Mouse (Mus musculus): ENCODE data around the gene Mbd3. TPM values are rescaled to one million over a fixed set of nuclear protein-coding genes. Genes with fewer than 3 reads are reported as not detected.
A peak's percentile ranks its signal among the peaks of the same experiment; 100 is the strongest.

Mbd3 gene
- total RNA-seq, 2 experiments from 2014 or later = 137 to 140 TPM

DNA sequence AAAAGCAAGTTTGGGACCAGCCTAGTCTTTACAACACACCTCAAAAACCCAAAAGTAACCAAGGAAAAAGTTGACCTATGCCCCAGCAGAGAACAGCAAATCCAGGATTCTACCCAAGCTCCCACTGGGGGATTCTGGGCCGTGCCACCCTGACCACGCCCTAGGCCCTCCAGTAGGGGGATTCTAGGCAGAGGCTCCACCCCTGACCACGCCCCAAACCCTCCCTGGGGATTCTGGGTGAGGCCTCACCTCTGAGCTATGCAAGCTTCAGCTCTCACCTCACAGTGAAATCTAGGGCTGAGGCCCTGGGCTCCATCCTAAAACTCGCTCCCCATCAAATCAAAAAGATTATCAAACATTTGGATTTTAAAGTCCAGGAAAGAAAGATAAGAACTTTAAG, 24.2 kb upstream of the Mbd3 start:
- DNase-seq = peak; percentile 45

DNA sequence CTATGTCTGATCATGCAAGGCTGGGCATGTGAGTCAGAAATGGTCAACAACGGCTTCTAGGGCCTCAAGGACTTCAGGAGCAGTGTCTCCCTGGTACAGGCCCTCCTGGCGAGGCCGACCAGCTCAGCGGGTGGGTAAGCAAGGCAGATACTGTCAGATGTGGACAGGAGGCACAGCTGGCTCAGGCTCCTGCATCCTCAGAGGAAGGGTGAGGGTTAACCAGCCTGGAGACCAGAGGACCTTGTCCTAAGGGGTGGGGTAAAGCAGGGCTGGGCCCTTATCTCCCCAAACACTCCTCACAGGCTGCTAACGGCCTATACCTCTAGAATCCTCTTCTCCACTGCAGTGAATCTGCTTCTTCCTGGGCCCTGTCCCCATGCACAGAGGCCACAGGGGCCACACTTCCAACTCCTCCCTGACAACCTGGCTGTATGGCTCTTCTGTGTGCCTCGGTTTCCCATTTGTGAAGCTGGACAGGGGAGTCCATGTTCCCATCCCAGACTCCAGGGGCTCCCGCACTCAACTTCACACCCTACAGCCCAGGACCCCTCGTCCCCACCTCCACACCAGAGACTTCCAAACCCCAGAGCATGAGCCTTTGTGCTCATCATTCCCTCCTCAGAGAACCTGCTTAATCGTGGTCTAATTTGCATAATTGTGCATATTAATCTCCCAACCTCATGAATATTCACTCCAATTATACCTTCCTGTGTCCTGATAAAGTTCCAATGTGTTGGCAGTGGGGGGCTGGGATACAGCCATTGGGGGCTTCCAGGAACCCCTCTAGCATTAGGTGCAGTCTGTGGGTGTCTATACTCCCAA, 22.5 kb upstream of the Mbd3 start:
- no peak for DNase-seq

DNA sequence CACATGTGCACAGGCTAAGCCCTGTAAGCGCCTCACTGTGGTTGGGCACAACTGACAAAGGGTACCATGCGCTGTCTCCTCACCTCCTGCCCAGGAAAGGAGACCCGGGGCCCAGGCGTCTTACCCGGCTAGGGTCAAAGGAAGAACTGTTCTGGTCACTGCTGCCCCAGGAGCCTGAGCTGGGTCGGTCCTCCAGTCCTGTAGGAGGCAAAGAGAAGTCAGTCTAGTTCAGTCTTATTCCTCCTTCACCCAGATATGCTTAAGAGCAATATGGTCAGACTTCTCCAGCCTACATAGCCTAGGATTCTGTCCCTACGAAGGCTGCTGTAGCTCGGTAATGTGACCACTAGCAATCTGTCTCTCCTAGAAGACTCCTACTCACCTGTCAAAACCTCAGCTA, 21.9 kb upstream of the Mbd3 start:
- DNase-seq = no peak

DNA sequence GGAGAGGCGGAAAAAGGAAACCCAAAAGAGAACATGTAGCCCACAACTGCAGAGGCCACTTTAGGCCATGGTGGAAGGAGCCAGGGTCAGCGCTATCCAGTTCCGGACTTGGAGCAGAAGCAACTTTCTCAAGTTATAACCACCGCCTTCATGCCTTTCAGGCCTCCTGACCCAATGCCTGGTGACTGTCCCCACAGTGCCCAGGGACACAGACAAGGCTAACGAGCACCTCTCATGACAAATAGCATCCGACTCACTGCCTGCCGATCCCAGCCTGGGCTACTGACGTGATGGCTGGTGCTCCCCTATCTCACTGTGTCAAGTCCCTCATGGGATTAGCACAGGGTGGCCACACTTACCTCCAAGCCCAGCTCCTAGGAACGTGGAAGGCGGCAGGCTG, 21.4 kb upstream of the Mbd3 start:
- DNase-seq = no peak

DNA sequence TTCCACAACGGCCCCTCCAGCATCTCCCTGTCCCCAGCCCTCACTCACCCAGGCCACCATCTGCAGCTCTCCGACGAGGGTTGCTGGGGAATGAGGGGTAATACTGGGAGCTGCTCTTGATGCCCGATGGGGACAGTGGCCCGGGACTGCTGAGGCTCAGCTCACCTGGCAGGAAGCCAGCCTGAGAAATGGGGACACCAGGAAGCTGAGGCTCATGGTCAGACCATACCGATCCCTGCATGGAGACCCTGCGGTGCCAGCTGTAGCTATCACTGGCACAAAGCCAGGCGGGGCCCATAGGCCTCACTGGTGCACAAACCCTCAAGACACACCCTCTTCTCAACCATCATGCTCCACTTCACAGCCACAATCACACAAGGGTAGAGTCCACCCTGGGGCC, 20.1 kb upstream of the Mbd3 start:
- no peak for DNase-seq

DNA sequence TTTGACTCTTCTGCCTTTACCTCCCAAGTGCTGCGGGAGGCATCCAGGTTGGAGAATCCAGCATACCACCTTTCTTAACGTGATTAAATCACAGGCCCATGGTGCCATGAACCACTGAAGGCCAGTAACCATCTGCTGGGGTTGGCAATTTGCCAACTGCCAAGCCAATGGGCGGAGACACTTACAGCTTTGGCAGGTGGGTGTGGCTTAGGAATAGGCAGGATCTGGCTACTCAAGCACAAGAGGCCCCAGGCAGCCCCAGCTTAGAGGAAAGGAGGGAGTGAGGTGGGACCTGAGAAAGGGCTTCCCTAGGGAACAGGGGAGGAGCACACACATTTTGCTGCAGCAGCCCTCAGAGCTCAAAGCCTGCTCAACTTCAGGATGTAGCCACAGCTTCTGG, 19.0 kb upstream of the Mbd3 start:
- peak; percentile 44 for DNase-seq

DNA sequence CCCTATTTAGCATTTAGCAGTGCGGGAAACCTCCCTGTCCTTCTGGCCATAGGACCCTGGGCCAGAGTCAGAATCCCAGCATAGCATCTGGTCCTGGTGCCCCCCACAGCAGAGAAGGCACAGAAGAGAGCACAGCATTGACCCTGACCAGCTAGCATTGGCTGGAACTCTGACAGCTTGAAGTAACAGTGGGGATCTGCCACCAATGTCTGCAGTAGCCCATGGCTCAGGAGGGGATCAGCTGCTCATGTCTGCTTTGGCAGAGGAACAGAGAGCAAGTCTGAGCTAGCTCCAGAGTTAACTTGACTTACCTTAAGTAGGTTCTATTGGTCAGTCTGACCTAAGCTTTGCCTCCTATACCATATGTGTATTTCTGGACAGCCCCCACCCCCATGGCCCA, 18.5 kb upstream of the Mbd3 start:
- no peak for DNase-seq

DNA sequence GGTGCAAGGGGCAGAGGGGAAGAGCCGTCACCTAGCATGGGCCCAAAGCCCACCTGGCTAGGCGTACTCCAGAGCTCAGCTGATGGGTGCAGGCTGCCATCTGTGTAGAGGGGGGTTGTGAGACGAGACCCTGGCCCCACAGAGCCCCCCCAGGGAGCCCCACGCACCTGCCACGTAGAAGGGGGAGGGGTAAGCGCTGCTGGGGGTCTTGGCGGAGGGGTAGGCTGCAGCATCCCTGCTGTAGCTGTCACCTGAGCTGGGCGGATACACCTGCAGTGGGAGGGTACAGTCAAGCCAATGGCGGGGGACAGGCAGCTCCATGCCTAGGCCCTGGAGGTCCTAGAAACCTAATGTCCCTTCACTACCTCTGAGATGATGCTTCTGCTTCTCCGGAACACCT, 18.0 kb upstream of the Mbd3 start:
- no peak for DNase-seq

DNA sequence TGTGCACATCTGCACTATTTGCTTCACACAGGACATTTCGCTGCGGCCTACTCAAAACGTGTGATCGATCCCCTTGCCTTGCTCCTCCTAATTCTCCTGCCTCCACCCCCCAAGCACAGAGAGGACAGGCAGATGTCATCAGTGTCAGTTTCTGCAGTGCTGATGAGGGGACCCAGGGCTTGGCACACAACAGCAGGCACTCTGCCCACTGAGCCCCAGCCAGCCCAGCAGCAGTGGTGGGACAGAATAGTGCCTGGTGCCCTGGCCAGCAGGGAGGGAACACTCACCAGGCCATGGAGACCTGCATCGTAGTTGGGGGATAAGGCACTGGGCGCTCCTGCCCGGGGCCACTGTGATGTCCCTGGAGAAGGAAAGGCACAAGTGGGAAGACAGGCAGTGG, 16.2 kb upstream of the Mbd3 start:
- DNase-seq = no peak

DNA sequence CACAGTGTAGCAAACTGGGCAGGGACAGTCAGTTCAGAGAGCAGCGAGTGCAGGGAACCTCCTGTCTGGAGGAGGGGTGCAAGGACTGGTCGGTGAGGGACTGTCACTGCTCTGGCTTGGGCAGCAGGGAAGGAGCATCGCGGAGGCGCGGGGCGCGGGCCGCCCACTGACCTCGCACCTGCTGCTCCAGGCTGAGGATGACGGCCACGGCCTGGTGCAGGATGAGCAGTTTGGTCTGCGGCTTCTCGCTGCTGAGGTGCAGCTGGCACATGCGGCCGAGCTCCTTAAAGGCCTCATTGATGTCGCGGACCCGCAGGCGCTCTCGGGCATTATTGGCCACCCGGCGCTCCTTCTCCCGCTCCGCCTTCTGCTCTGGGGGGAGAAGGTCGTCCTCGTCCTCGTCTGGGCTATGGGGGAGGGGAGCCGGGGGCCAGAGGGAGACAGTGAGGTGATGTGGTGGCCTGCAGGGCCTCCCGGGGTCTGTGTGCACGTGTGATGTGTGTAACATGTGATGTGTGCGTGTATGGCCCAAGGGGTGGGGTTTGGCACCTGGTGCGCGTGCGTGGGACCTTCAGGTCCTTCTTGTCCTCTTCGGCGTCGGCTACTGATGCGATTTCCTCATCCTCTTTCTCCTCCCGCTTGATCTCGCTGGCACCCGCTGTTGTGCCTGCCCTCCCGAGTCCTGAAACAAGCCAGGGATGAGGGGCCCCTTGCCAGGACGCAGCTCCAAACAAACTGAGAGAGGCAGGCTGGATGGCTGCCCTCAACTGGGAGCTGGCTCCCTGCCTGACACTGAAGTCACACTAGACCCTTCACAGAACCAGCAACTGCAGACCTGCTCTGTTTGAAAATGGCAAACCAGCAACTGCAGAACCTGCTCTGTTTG, 13.5 kb upstream of the Mbd3 start:
- DNase-seq = peak; percentile 86

DNA sequence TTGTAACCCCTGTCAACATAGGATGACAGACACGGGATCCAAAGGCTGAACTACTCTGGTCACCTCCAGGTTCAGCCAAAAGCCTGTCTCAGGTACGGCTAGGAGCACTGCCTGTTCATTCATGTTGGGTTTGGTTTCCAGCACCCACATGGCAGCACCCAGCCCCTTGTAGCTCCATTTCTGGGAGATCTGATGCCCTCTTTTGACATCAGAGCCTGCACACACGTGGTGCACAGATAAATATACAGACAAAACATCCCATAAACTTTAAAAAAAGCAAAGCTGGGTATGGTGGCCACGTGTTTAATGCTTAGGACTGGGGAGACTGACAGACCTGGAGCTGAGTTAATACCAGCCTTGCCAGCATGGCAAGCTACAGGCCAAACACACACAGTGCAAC, 8.6 kb upstream of the Mbd3 start:
- DNase-seq = no peak

DNA sequence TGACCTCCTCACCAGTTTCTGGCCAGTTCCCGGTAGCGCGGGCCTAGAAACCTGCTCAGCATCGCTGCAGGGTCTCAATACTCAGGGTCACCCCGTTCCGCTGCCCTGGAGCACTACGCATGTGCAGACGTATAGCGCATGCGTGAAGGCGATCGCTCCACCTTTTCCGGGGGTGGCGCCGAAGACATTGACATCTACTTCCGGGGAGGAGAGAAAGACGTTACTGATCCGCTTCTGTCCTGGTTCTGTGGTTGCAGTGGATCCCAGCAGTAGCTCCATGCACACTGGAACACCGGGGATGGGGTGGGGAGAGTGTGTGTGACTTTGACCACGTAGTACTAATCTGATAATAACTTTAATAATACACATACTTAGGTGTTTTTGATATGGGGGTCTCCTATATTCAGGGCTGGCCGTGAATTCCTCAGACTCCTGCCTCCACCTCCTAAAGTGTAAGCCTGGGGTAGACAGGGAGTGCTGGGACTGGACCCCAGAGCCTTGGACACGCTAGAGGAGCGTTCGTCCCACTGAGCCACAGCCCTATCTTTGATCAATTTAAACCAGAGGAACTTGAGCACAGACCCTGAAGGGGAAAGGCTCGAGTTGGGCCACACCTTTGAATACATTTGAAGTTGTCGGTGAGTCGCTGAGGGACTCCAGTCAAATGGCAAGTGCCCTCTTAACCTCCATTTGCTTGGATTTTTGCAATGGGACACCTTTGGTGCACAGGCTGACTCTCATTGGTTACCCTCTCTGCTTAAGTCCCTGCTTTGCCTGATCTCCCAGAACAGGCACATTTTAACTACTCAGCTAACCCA, 7.5 kb upstream of the Mbd3 start, which contains the start of gene Uqcr11:
Gene Uqcr11 (minus strand): TSS at position 147 of the 818 bp plus-strand sequence.
- peak; percentile 94 for DNase-seq

DNA sequence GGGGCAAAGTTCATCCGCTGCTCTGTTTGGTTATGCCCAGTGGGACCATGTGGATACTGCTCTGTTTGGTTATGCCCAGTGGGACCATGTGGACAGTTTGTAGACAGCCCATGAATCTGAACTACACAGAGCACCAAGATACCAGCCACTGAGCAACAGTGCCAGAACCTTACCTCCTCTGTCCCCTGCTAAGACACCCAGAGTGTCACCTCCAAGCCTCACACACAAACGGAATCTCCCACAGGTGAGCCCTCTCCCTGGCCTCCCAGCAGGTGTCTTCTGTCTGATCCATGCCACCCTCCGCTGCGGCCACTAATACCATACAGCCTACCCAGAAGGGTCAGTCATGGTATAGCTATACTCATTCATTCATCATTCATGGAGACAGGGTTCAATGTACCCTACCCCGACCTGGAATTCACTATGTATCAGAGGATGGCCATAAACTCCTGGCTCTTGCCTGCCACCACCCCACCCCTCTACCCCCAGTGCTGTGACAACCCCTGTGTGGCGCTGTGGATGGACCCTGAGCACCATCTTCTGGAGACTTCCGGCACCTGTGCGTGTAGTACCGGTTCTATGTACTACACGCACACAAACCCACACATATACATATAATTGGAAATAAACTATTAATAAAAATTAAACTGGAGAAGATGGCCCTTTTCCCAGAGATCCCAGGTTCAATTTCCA, 6.3 kb upstream of the Mbd3 start:
- no peak for DNase-seq

DNA sequence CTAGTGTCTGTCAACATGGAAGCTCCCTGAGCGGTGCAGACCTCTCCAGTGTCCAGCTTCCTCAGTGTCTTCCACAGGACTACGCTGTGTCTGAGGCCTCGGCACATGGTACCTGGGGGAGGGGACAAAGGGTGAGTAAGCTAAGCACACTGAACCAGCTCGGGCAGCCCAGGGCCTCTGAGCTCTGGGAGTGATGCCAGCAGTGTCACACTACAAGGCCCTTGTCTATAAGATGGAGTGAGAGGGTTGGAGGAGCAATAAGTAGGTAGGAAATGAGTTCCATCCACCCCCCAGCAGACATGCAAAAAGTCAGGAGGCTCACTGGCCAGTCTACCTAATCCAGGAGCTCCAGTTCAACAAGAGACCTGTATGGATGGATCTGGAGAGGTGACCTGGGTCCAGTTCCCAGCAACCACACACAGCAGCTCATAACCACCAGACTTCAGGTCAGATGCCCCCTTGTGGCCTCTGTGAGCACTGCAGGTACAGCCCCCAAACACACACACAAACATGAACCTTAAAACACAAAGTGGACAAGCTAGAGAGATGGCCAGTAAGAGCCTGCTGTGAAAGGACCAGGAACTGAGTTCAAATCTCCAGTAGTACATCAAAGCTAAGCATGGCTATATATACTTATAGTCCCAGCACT, 3.8 kb upstream of the Mbd3 start:
- no peak for DNase-seq

DNA sequence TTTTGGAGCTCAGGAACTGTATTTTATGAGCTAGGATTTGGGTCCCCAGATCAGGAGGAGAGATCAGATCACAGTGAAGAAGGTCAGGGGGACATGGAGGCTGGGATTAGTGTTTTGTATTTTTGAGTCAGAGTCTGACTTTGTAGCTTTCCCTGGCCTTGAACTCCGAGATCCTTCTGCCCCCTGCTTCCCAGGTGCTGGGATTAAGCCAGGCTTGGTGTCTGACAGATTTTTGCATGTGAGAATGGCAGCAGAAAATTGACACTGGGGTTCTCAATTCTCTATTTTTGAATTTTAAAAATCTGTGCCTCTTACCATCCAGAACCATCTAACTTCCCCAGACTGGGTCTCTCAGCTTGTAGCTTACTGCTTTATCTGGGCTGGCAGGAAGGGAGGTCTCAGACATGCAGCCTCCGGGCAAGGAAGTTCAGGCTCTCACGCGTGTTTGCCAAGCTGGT, 1.4 kb upstream of the Mbd3 start:
- no peak for DNase-seq

DNA sequence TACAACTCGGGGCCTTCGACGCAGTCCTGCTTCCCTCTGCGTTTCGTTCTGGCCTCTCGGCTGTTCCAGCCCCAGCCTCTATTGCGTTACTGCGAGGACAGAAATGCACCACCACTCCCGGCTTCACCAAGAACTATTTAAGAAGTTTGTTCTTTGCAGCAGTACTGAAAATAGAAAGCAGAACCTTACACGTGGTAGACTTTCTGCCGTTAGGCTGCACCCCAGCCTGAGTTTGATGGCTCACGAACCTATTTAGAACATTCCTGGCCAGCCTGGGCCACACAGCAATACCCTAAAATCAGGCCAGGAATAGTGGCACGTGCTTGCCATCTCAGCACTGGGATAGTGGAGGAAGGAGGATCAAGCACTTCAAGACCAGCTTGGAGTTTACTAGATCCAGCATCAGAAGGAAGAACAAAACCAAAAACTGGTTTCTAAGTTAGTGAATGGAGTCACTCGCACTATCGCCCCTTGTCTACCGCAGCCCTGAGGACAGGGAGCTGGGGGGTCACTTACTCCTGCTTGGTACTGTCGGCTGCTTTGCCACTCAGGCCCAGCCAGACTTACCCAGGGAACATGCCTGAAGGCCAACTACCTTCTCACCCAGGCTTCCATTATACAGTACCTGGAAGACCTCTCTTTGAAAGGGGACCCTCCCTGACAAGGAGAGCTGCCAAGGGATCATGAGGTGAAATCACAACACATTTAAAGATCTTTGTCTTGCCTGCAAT, 788 bp upstream of the Mbd3 start:
- no peak for DNase-seq

DNA sequence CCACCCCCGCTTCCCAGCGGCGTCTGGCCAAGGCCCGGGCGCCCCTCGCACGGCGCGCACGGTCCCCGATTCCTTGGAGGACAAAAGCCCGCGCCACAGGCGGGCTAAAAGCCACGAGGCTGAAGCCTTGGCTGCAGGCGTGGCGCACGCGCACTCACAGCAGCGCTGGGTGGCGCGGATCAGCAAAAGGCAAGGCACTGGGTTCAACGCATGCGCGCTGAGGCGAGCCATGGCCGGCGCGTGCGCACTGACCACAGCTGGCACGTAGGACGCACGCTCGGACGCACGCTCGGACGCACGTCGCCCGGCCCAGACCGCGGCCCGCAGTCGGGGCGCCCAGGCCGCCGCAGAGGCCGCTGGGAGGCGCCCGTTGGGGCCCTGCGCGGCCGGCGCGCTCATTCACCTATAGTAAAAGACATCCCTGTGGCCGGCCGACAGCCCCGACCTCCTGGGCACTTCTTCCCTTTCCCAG, 595 bp downstream of the Mbd3 start:
- DNase-seq = peak; percentile 99

DNA sequence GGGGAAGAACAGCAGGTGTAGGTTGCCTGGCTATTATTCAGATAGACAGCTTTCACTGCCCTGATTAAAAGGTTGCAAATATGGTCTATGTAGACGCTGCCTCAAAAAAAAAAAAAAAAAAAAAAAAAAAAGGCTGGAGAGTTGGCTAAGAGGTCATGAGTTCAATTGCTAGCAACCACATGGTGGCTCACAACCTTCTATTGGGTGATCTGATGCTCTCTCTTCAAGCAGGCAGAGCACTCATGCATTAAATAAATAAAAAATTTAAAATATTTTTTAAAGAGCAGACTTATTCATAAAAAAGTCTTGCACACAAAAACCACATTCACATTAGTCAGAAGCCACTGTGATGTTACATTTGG, 1.2 kb downstream of the Mbd3 start:
- no peak for DNase-seq

DNA sequence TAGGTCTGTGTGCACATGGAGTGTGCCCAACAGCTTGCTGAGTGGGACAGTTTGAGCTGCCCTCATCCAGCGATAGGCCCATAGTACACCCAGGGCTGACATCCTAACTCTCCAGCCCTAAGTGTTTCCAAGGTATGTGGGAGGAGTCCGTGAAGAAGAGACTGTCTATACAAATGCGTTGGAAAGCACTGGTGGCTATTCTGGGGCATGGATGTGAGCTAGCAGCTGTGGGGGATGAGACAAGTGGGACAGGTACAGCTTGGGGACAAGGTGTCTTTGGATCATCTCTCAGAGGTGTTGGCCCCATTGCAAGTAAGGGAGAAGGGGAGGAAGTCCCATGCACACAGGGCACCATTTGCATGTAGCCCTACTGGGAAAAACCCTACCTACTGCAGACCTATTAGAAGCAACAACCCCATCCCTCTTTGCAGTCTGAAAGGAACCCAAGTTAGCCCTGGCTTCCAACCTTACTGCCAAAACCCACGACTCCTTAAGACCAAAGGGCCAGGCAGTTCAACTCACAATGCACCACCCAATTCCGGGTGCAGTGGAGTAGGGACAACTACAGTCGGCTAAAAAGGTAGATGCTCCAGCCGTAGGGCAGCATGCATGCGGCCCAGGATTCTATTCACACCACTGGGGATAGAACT, 1.7 kb downstream of the Mbd3 start:
- DNase-seq = no peak

DNA sequence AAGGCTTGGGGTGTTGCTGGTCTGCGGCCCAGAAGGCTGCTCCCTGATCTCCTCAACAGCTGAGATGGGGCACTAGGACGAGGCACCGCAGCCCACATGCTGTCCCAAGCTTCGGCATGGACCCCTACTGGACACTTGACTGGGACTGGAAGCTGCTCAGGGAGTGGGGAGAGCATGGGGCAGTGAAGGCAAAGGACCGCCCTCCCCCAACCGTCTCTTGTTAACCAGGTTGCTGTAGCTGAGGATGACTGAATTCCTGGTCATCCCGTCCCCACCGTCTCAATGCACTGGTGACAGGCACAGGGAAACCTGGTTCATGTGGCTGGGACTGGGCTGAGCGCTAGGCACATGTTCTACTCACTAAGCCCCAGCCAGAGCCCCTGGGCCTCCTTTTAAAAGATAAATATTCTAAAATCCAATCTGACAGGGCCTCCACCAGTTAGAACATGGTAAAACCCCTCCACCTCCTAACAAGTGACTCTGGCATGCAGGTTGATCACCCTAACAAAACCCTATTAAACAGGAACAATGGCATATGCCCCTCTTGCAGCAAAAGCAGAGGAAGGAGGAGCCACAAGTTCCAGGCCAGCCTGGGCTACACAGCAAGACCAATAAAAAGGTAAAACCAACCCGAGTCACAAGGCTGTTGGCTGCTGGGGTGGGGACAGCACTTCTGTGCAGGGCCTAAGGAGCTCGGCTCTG, 2.4 kb downstream of the Mbd3 start:
- no peak for DNase-seq

Measured in heart, postnatal 4 days (tissue).